Mouse (Mus musculus) adrenal gland, adult 18-20 months (tissue): ENCODE measurements around the gene Nsg1. TPM values are rescaled to one million over a fixed set of nuclear protein-coding genes. Genes with fewer than 3 reads are reported as not detected.

Source experiments
- DNase-seq, 2 experiments: peaks; one replicate each; pipeline ENCODE4 v3.0.0; 2021 to 2022; ENCODE audit warnings: low spot score in 2 of 2
- total RNA-seq, 2 experiments: library from RNA; stranded (reverse); gene quantifications; 1 replicate in 1 of 2; 2 replicates in 1 of 2; pipeline ENCODE4 v1.2.3; 2021

Nsg1 gene
- total RNA-seq, 2 experiments from 2014 or later, result 43.5 to 71.0 TPM

- no peak for DNase-seq
These were observed 8.4 kb downstream of the Nsg1 start for GRCm38 (mm10) chr5:38151264-38151663.

GRCm38 (mm10) chr5:38146524-38146923 is 13.2 kb downstream of the Nsg1 start:
- no peak for DNase-seq

GRCm38 (mm10) chr5:38140893-38141292 is 18.8 kb downstream of the Nsg1 start:
- DNase-seq, result no peak

- DNase-seq, result no peak
These were observed 22.5 kb downstream of the Nsg1 start for GRCm38 (mm10) chr5:38137163-38137562.

- DNase-seq, result no peak
These were observed 23.5 kb downstream of the Nsg1 start for GRCm38 (mm10) chr5:38136247-38136646.

- no peak for DNase-seq
These were observed 30.4 kb downstream of the Nsg1 start for GRCm38 (mm10) chr5:38129339-38129738.

- DNase-seq, result no peak
These were observed 33.0 kb downstream of the Nsg1 start for GRCm38 (mm10) chr5:38126519-38127306.

GRCm38 (mm10) chr5:38121699-38122098 is 38.0 kb downstream of the Nsg1 start:
- DNase-seq, result peak in 1 of 2 experiments; percentile 16

GRCm38 (mm10) chr5:38119268-38119667 is 40.4 kb downstream of the Nsg1 start:
- no peak for DNase-seq

GRCm38 (mm10) chr5:38117056-38117455 is 42.7 kb downstream of the Nsg1 start:
- DNase-seq, result no peak

GRCm38 (mm10) chr5:38114526-38114925 is 45.2 kb downstream of the Nsg1 start:
- DNase-seq, result no peak

GRCm38 (mm10) chr5:38106807-38107206 is 52.9 kb downstream of the Nsg1 start:
- no peak for DNase-seq

GRCm38 (mm10) chr5:38106080-38106697 is 53.5 kb downstream of the Nsg1 start:
- DNase-seq, result no peak

- no peak for DNase-seq
These were observed 56.8 kb downstream of the Nsg1 start for GRCm38 (mm10) chr5:38102945-38103344.

- DNase-seq, result no peak
These were observed 60.5 kb downstream of the Nsg1 start for GRCm38 (mm10) chr5:38099139-38099676.

- DNase-seq, result no peak
These were observed 62.1 kb downstream of the Nsg1 start for GRCm38 (mm10) chr5:38097501-38098093.

- no peak for DNase-seq
These were observed 65.4 kb downstream of the Nsg1 start for GRCm38 (mm10) chr5:38094331-38094730.

GRCm38 (mm10) chr5:38091966-38092304 is 67.8 kb downstream of the Nsg1 start:
- DNase-seq, result no peak

- no peak for DNase-seq
These were observed 68.4 kb downstream of the Nsg1 start for GRCm38 (mm10) chr5:38091046-38091965.

GRCm38 (mm10) chr5:38090581-38090980 is 69.1 kb downstream of the Nsg1 start:
- DNase-seq, result no peak

- no peak for DNase-seq
These were observed 69.6 kb downstream of the Nsg1 start for GRCm38 (mm10) chr5:38090111-38090510.
